21 mouse cellular contexts compared by ENCODE assay signal in the genomic region with DNA sequence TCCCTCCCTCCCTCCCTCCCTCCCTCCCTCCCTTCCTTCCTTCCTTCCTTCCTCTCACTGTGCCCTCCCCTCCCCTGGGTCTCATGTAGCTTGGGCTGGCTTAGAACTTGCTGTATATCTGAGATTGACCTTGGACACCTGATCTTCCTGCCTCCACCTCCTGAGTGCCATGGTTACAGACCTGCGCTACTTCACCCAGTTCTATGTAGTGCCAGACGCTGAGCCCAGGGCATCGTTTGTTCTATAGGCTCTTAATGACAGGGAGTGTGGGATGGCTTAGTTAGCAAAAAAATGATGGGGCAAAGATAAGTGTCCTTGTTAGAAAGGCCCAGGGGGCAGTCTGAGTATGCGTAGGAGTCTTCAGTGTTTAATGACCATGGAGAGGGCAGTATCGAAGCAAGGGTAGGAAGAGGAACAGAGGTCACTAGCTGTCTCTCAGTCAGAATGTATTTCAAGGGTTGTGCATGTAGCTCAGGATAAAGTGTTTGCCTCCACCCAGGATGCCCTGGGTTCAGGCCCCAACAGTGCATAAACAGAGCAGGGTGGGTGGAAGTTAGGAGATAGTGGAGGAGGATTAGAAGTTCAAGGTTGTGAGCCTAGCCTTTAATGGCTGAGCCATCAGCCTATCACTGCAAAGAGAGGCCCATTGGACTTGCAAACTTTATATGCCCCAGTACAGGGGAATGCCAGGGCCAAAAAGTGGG. TPM values are rescaled to one million over a fixed set of nuclear protein-coding genes. Genes with fewer than 3 reads are reported as not detected.
DNase-seq lines count a peak whose midpoint lies in the region; ATAC-seq and TF ChIP-seq lines count a peak whose summit lies in the region.
"Had no signal": no experiment of that assay in that cellular context is flagged by ENCODE, and none has a peak within 500 bp of the region (broad histone marks: within the 10 kb centered on the region; RNA-seq: fewer than 3 reads in every experiment).

No protein-coding gene starts in this region.

- ATAC-seq in kidney, embryonic 14.5 days (ENCODE audit: low FRiP score, low TSS enrichment): peak; percentile 75
- ATAC-seq in liver, embryonic 14.5 days (ENCODE audit: insufficient read depth): peak; percentile 47
- ATAC-seq: activated CD4-positive, CD25-positive, alpha-beta regulatory T cell, adult 4 months; hindbrain, postnatal 0 days; midbrain, embryonic 15.5 days; Patski had no signal

- H3K27me3 ChIP-seq in kidney, embryonic 14.5 days (ENCODE audit: control insufficient read depth, insufficient read depth, low read length): no peaks in the 10 kb centered on the region
- no peaks in the 10 kb centered on the region for H3K27me3 ChIP-seq in MEL (ENCODE audit: control insufficient read depth in 1 of 2, insufficient read depth in 2 of 2, low read length in 2 of 2)
- no peaks in the 10 kb centered on the region for H3K27me3 ChIP-seq in erythroblast, embryonic 14.5 days (ENCODE audit: control insufficient read depth)
- no peaks in the 10 kb centered on the region for H3K27me3 ChIP-seq in liver, embryonic 14.5 days (ENCODE audit: control insufficient read depth, insufficient read depth, low read length)
- H3K27me3 ChIP-seq: embryonic facial prominence, embryonic 13.5 days; forebrain, embryonic 12.5 days; limb, embryonic 12.5 days; midbrain, embryonic 15.5 days; Patski had no signal

- no peak for TF ChIP-seq EP300 in MEL (IDR thresholded peaks at IDR 0.05; ENCODE audit: low read depth in 1 of 2, low read length in 2 of 2)
- 0 out of 2 replicates have a peak, but pooled peaks have one; percentile 37 for TF ChIP-seq EP300 in liver, embryonic 14.5 days (IDR thresholded peaks at IDR 0.05; ENCODE audit: low read depth)

- no peak overlapping the region for H3K9ac ChIP-seq in kidney, embryonic 14.5 days (ENCODE audit: low read depth, low read length)
- H3K9ac ChIP-seq in MEL (ENCODE audit: control insufficient read depth, low read depth, low read length, poor library complexity, severe bottlenecking): no peak overlapping the region
- H3K9ac ChIP-seq in liver, embryonic 14.5 days (replicated peaks): peak overlapping the region; percentile 55
- H3K9ac ChIP-seq: embryonic facial prominence, embryonic 13.5 days; forebrain, embryonic 12.5 days; limb, embryonic 12.5 days; midbrain, embryonic 15.5 days had no signal

- no peak for TF ChIP-seq POLR2A in MEL (IDR thresholded peaks at IDR 0.05; ENCODE audit: control insufficient read depth in 1 of 2, insufficient read depth in 1 of 2, low read depth in 1 of 2, low read length in 2 of 2, poor library complexity in 1 of 2)

- no peak overlapping the region for H3K27ac ChIP-seq in kidney, embryonic 14.5 days (ENCODE audit: low read depth, low read length)
- no peak overlapping the region for H3K27ac ChIP-seq in MEL (ENCODE audit: control insufficient read depth, low read depth, low read length)
- peak overlapping the region; percentile 98 for H3K27ac ChIP-seq in liver, embryonic 14.5 days
- H3K27ac ChIP-seq in gastrocnemius, adult 2 months: no peak overlapping the region
- H3K27ac ChIP-seq: embryonic facial prominence, embryonic 13.5 days; forebrain, embryonic 12.5 days; hindbrain, postnatal 0 days; limb, embryonic 12.5 days; midbrain, embryonic 15.5 days had no signal

- TF ChIP-seq RAD21 in MEL (IDR thresholded peaks at IDR 0.05; ENCODE audit: low read depth, low read length): no peak

- H3K4me2 ChIP-seq in kidney, embryonic 14.5 days (replicated peaks; ENCODE audit: low read depth, low read length): no peak overlapping the region
- peak overlapping the region; percentile 69 for H3K4me2 ChIP-seq in liver, embryonic 14.5 days (ENCODE audit: low read depth)
- H3K4me2 ChIP-seq: embryonic facial prominence, embryonic 13.5 days; forebrain, embryonic 12.5 days; limb, embryonic 12.5 days; midbrain, embryonic 15.5 days had no signal

- intact Hi-C loops in gastrocnemius, adult 2 months (cut with DNase I): no loop called here

- H3K36me3 ChIP-seq in kidney, embryonic 14.5 days (ENCODE audit: control insufficient read depth, insufficient read depth, low read length): peaks cover 14% of the 10 kb centered on the region
- H3K36me3 ChIP-seq in MEL (ENCODE audit: control insufficient read depth in 1 of 2, insufficient read depth in 2 of 2, low read length in 2 of 2): peaks cover 0 to 6% of the 10 kb centered on the region in 2 experiments; a peak in 1 of 4 replicates
- H3K36me3 ChIP-seq in erythroblast, embryonic 14.5 days (ENCODE audit: control insufficient read depth): peaks cover 80% of the 10 kb centered on the region
- H3K36me3 ChIP-seq in liver, embryonic 14.5 days (replicated peaks; ENCODE audit: control insufficient read depth, insufficient read depth, low read depth): peaks cover 17% of the 10 kb centered on the region

- TF ChIP-seq CTCF in MEL (IDR thresholded peaks at IDR 0.05 in 2 of 3, conservative IDR thresholded peaks at IDR 0.05 in 1 of 3; ENCODE audit: control insufficient read depth in 1 of 3, insufficient read depth in 1 of 3, low read depth in 2 of 3, low read length in 3 of 3, poor library complexity in 1 of 3, severe bottlenecking in 1 of 3): no peak
- TF ChIP-seq CTCF in liver, embryonic 14.5 days (IDR thresholded peaks at IDR 0.05; ENCODE audit: low read depth): no peak
- TF ChIP-seq CTCF in gastrocnemius, adult 2 months (IDR thresholded peaks at IDR 0.05): no peak

- DNase-seq in kidney, postnatal 25 days: no peak
- DNase-seq in MEL (ENCODE audit: low read depth, low spot score): peak; percentile 31
- DNase-seq in liver, embryonic 14.5 days (ENCODE audit: low read depth in 3 of 3, low spot score in 3 of 3): peak in 2 of 3 experiments; percentile 56
- no peak for DNase-seq in layer of hippocampus, postnatal 25 days (ENCODE audit: extremely low spot score in 1 of 2, low spot score in 1 of 2)
- no peak for DNase-seq in gastrocnemius, adult 2 months
- DNase-seq: adrenal gland, postnatal 14 days; cerebellum, adult 8-10 months; gastrocnemius, postnatal 36 days; kidney, adult 9 months had no signal

- H3K79me2 ChIP-seq in MEL (ENCODE audit: control insufficient read depth, insufficient read depth, low read length, poor library complexity): no peaks in the 10 kb centered on the region

- H3K9me3 ChIP-seq in kidney, embryonic 14.5 days (ENCODE audit: control insufficient read depth, low read length): peaks cover 2% of the 10 kb centered on the region; the same call in 1 of the 2 replicates
- H3K9me3 ChIP-seq in MEL (replicated peaks; ENCODE audit: insufficient read depth, low read length): no peaks in the 10 kb centered on the region
- H3K9me3 ChIP-seq in erythroblast, embryonic 14.5 days (ENCODE audit: control insufficient read depth, low read length): peaks cover 5% of the 10 kb centered on the region
- no peaks in the 10 kb centered on the region for H3K9me3 ChIP-seq in liver, embryonic 14.5 days (ENCODE audit: control insufficient read depth, low read length)
- H3K9me3 ChIP-seq: midbrain, embryonic 15.5 days had no signal

- H3K4me1 ChIP-seq in kidney, embryonic 14.5 days (ENCODE audit: control insufficient read depth, insufficient read depth, low read length): no peaks in the 10 kb centered on the region
- peaks cover 8 to 12% of the 10 kb centered on the region in 2 experiments for H3K4me1 ChIP-seq in MEL (ENCODE audit: control insufficient read depth in 1 of 2, insufficient read depth in 2 of 2, low read length in 2 of 2)
- peaks cover 76% of the 10 kb centered on the region for H3K4me1 ChIP-seq in erythroblast, embryonic 14.5 days (ENCODE audit: control insufficient read depth)
- peaks cover 33 to 42% of the 10 kb centered on the region in 2 experiments for H3K4me1 ChIP-seq in liver, embryonic 14.5 days (replicated peaks; ENCODE audit: control insufficient read depth in 2 of 2, insufficient read depth in 2 of 2, low read length in 1 of 2)
- H3K4me1 ChIP-seq: embryonic facial prominence, embryonic 13.5 days; forebrain, embryonic 12.5 days; limb, embryonic 12.5 days; midbrain, embryonic 15.5 days had no signal

- H3K4me3 ChIP-seq in kidney, embryonic 14.5 days (ENCODE audit: low read length): no peak overlapping the region
- H3K4me3 ChIP-seq in MEL (ENCODE audit: control insufficient read depth in 1 of 2, insufficient read depth in 1 of 2, low read depth in 2 of 2, low read length in 2 of 2): no peak overlapping the region
- peak overlapping the region; percentile 90 for H3K4me3 ChIP-seq in erythroblast, embryonic 14.5 days (replicated peaks)
- peak overlapping the region; percentile 47 to 60 for H3K4me3 ChIP-seq in liver, embryonic 14.5 days (ENCODE audit: insufficient read depth in 1 of 2, low read depth in 2 of 2, low read length in 2 of 2)
- no peak overlapping the region for H3K4me3 ChIP-seq in gastrocnemius, adult 2 months
- H3K4me3 ChIP-seq: embryonic facial prominence, embryonic 13.5 days; forebrain, embryonic 12.5 days; limb, embryonic 12.5 days; midbrain, embryonic 15.5 days had no signal

- 43% methylated on average over 5 of the region's 5 CpGs for WGBS in kidney, embryonic 14.5 days
- WGBS in liver, embryonic 14.5 days (ENCODE audit: insufficient replicate concordance): 66% methylated on average over 5 of the region's 5 CpGs

RNA-seq across cellular contexts. Expression of a gene that starts 18.3 kb away (rescaled TPM):
- 13.9 and 19.5 TPM in 2 replicates for polyA plus RNA-seq in kidney, embryonic 14.5 days (2014; fragmentation: Nextera tagmentation; extraction: Ambion mirVana)
- total RNA-seq in MEL (2012; rRNA removed): 118 TPM in 2 replicates
- 100 to 1,000 TPM in 1 of 2 experiments, not detected in 1; 196 TPM for polyA plus RNA-seq in MEL (2012; ENCODE audit: insufficient read depth in 1 of 2, insufficient read length in 2 of 2, low read depth in 1 of 2, low replicate concordance in 2 of 2, missing spikeins in 1 of 2)
- 23.8 and 27.6 TPM in 2 replicates for polyA plus RNA-seq in erythroblast, embryonic 14.5 days (2012)
- polyA plus RNA-seq in liver, embryonic 14.5 days (2012; rRNA removed): 48.0 and 84.2 TPM in 2 replicates
- polyA plus RNA-seq in liver, embryonic 14.5 days (2014; fragmentation: Nextera tagmentation; extraction: Ambion mirVana): 8.1 and 9.1 TPM in 2 replicates
- 100 to 1,000 TPM; 206 to 232 TPM for total RNA-seq in layer of hippocampus, postnatal 25 days (2021)
- 100 to 1,000 TPM; 111 to 119 TPM for total RNA-seq in gastrocnemius, adult 2 months (2021)

RNA-seq across cellular contexts. Expression of a gene that starts 20.0 kb away (rescaled TPM):
- polyA plus RNA-seq in kidney, embryonic 14.5 days (2014; fragmentation: Nextera tagmentation; extraction: Ambion mirVana): 0.72 and 0.89 TPM in 2 replicates
- not detected in 2 replicates for total RNA-seq in MEL (2012; rRNA removed)
- polyA plus RNA-seq in MEL (2012; ENCODE audit: insufficient read depth in 1 of 2, insufficient read length in 2 of 2, low read depth in 1 of 2, low replicate concordance in 2 of 2, missing spikeins in 1 of 2): under 1 TPM in 1 of 2 experiments, not detected in 1; 0.22 TPM
- 0.19 and 0.33 TPM in 2 replicates for polyA plus RNA-seq in erythroblast, embryonic 14.5 days (2012)
- 0.35 TPM in 1 of 2 replicates, not detected in the other for polyA plus RNA-seq in liver, embryonic 14.5 days (2012; rRNA removed)
- 0.32 TPM in 1 of 2 replicates, not detected in the other for polyA plus RNA-seq in liver, embryonic 14.5 days (2014; fragmentation: Nextera tagmentation; extraction: Ambion mirVana)
- total RNA-seq in layer of hippocampus, postnatal 25 days (2021): not detected
- total RNA-seq in gastrocnemius, adult 2 months (2021): not detected
- total RNA-seq: adrenal gland, postnatal 14 days; gastrocnemius, postnatal 36 days; hematopoietic stem cell, adult 5-6 weeks; hindbrain, postnatal 0 days had no signal
- polyA plus RNA-seq: activated CD4-positive, CD25-positive, alpha-beta regulatory T cell, adult 4 months; embryonic facial prominence, embryonic 13.5 days; forebrain, embryonic 12.5 days; heart, embryonic 14.5 days; limb, embryonic 12.5 days; lung, embryonic 16.5 days had no signal

RNA-seq across cellular contexts. Expression of a gene that starts 20.1 kb away (rescaled TPM):
- 1.1 and 1.3 TPM in 2 replicates for polyA plus RNA-seq in kidney, embryonic 14.5 days (2014; fragmentation: Nextera tagmentation; extraction: Ambion mirVana)
- total RNA-seq in MEL (2012; rRNA removed): 2.0 TPM in 2 replicates
- 1 to 10 TPM in 1 of 2 experiments, not detected in 1; 6.3 TPM for polyA plus RNA-seq in MEL (2012; ENCODE audit: insufficient read depth in 1 of 2, insufficient read length in 2 of 2, low read depth in 1 of 2, low replicate concordance in 2 of 2, missing spikeins in 1 of 2)
- polyA plus RNA-seq in erythroblast, embryonic 14.5 days (2012): 2.0 and 2.1 TPM in 2 replicates
- polyA plus RNA-seq in liver, embryonic 14.5 days (2012; rRNA removed): 3.6 and 3.9 TPM in 2 replicates
- polyA plus RNA-seq in liver, embryonic 14.5 days (2014; fragmentation: Nextera tagmentation; extraction: Ambion mirVana): 1.1 and 2.2 TPM in 2 replicates
- 10 to 100 TPM; 10.1 to 10.6 TPM for total RNA-seq in layer of hippocampus, postnatal 25 days (2021)
- total RNA-seq in gastrocnemius, adult 2 months (2021): 1 to 10 TPM; 2.6 to 3.5 TPM

RNA-seq across cellular contexts. Expression of a gene that starts 29.7 kb away (rescaled TPM):
- polyA plus RNA-seq in kidney, embryonic 14.5 days (2014; fragmentation: Nextera tagmentation; extraction: Ambion mirVana): 20.4 and 25.9 TPM in 2 replicates
- total RNA-seq in MEL (2012; rRNA removed): 5.9 and 6.8 TPM in 2 replicates
- 10 to 100 TPM in 1 of 2 experiments, not detected in 1; 12.2 TPM for polyA plus RNA-seq in MEL (2012; ENCODE audit: insufficient read depth in 1 of 2, insufficient read length in 2 of 2, low read depth in 1 of 2, low replicate concordance in 2 of 2, missing spikeins in 1 of 2)
- 1.2 and 1.6 TPM in 2 replicates for polyA plus RNA-seq in erythroblast, embryonic 14.5 days (2012)
- polyA plus RNA-seq in liver, embryonic 14.5 days (2012; rRNA removed): 18.7 and 27.6 TPM in 2 replicates
- polyA plus RNA-seq in liver, embryonic 14.5 days (2014; fragmentation: Nextera tagmentation; extraction: Ambion mirVana): 30.2 and 35.4 TPM in 2 replicates
- 10 to 100 TPM; 11.4 to 13.2 TPM for total RNA-seq in layer of hippocampus, postnatal 25 days (2021)
- total RNA-seq in gastrocnemius, adult 2 months (2021): 10 to 100 TPM; 10.1 to 15.8 TPM

Comparison
In these comparisons a context has a peak if more than half of its experiments do, and no peak if none do; other contexts are left out.
1. H3K4me3 ChIP-seq: peak in erythroblast, embryonic 14.5 days (single experiment) and liver, embryonic 14.5 days (2 of 2); none in kidney, embryonic 14.5 days (single experiment), MEL (0 of 2) and gastrocnemius, adult 2 months (single experiment).
2. DNase-seq: peak in MEL (single experiment) and liver, embryonic 14.5 days (2 of 3); none in kidney, postnatal 25 days (0 of 2), layer of hippocampus, postnatal 25 days (0 of 2) and gastrocnemius, adult 2 months (single experiment).